In genomic region chr19:3261336-3261735, GRCm38 (mm10) we compare ENCODE assay signal across 16 mouse cellular contexts. TPM values are rescaled to one million over a fixed set of nuclear protein-coding genes. Genes with fewer than 3 reads are reported as not detected.
DNase-seq lines count a peak whose midpoint lies in the region; ATAC-seq and TF ChIP-seq lines count a peak whose summit lies in the region.
"Had no signal": no experiment of that assay in that cellular context is flagged by ENCODE, and none has a peak within 500 bp of the region (broad histone marks: within the 10 kb centered on the region; RNA-seq: fewer than 3 reads in every experiment).

No protein-coding gene starts in this region.

- ATAC-seq in forebrain, embryonic 13.5 days: no peak
- 0 out of 2 replicates have a peak, but pooled peaks have one; percentile 32 for ATAC-seq in heart, embryonic 15.5 days (replicated peaks; ENCODE audit: insufficient number of reproducible peaks, insufficient read depth, low FRiP score, low read depth)
- ATAC-seq in liver, postnatal 0 days: no peak
- no peak for ATAC-seq in erythroid progenitor cell, adult 5-6 weeks (replicated peaks; ENCODE audit: low FRiP score, poor library complexity, severe bottlenecking)
- ATAC-seq: intestine, embryonic 16.5 days; midbrain, embryonic 16.5 days had no signal

- H3K9me3 ChIP-seq in forebrain, embryonic 10.5 days: no peaks in the 10 kb centered on the region
- no peaks in the 10 kb centered on the region for H3K9me3 ChIP-seq in forebrain, embryonic 13.5 days (replicated peaks)
- H3K9me3 ChIP-seq in heart, embryonic 15.5 days (replicated peaks): no peaks in the 10 kb centered on the region
- H3K9me3 ChIP-seq in liver, postnatal 0 days (ENCODE audit: low read length): no peaks in the 10 kb centered on the region
- no peaks in the 10 kb centered on the region for H3K9me3 ChIP-seq in embryonic facial prominence, embryonic 10.5 days

- no peak overlapping the region for H3K9ac ChIP-seq in forebrain, embryonic 13.5 days
- H3K9ac ChIP-seq in heart, embryonic 15.5 days: no peak overlapping the region
- H3K9ac ChIP-seq in liver, postnatal 0 days (replicated peaks): no peak overlapping the region

- intact Hi-C loops in heart, postnatal 25 days (cut with DNase I): no loop called here

- peak; percentile 13 for DNase-seq in forebrain, embryonic 10.5 days (ENCODE audit: extremely low spot score, low spot score)
- no peak for DNase-seq in heart, postnatal 25 days (ENCODE audit: low spot score)
- DNase-seq in liver, postnatal 0 days: peak; percentile 11
- DNase-seq in liver: no peak
- peak; percentile 6 for DNase-seq in embryonic facial prominence, embryonic 10.5 days (ENCODE audit: low spot score)
- DNase-seq: adrenal gland, postnatal 25 days; cerebellum, adult 11 months; gastrocnemius, postnatal 10 days; lung, adult 18-20 months; right cerebral cortex, postnatal 4 days had no signal

- H3K4me3 ChIP-seq in forebrain, embryonic 10.5 days: no peak overlapping the region
- H3K4me3 ChIP-seq in forebrain, embryonic 13.5 days: no peak overlapping the region
- no peak overlapping the region for H3K4me3 ChIP-seq in heart, embryonic 15.5 days
- no peak overlapping the region for H3K4me3 ChIP-seq in liver, postnatal 0 days (ENCODE audit: low read depth, low read length)
- H3K4me3 ChIP-seq in embryonic facial prominence, embryonic 10.5 days: no peak overlapping the region

- TF ChIP-seq EP300 in liver, postnatal 0 days (IDR thresholded peaks at IDR 0.05; ENCODE audit: low read depth): no peak

- H3K4me1 ChIP-seq in forebrain, embryonic 10.5 days: no peaks in the 10 kb centered on the region
- no peaks in the 10 kb centered on the region for H3K4me1 ChIP-seq in forebrain, embryonic 13.5 days
- H3K4me1 ChIP-seq in heart, embryonic 15.5 days (replicated peaks): no peaks in the 10 kb centered on the region
- H3K4me1 ChIP-seq in liver, postnatal 0 days (ENCODE audit: insufficient read depth): no peaks in the 10 kb centered on the region
- H3K4me1 ChIP-seq in embryonic facial prominence, embryonic 10.5 days: no peaks in the 10 kb centered on the region

- no peak for TF ChIP-seq CTCF in liver, postnatal 0 days (IDR thresholded peaks at IDR 0.05; ENCODE audit: low read depth)

- H3K27me3 ChIP-seq in forebrain, embryonic 10.5 days (ENCODE audit: poor library complexity, severe bottlenecking): no peaks in the 10 kb centered on the region
- H3K27me3 ChIP-seq in forebrain, embryonic 13.5 days: no peaks in the 10 kb centered on the region
- no peaks in the 10 kb centered on the region for H3K27me3 ChIP-seq in heart, embryonic 15.5 days
- H3K27me3 ChIP-seq in liver, postnatal 0 days (ENCODE audit: insufficient read depth, low read length): no peaks in the 10 kb centered on the region
- H3K27me3 ChIP-seq in embryonic facial prominence, embryonic 10.5 days (replicated peaks; ENCODE audit: low read depth, poor library complexity, severe bottlenecking): no peaks in the 10 kb centered on the region
- H3K27me3 ChIP-seq: CH12.LX had no signal

- 95% methylated on average over 7 of the region's 7 CpGs for WGBS in forebrain, embryonic 10.5 days
- WGBS in forebrain, embryonic 13.5 days: 95% methylated on average over 7 of the region's 7 CpGs
- 86% methylated on average over 7 of the region's 7 CpGs for WGBS in heart, embryonic 15.5 days
- WGBS in liver, postnatal 0 days (ENCODE audit: insufficient replicate concordance): 90% methylated on average over 7 of the region's 7 CpGs
- 92% methylated on average over 7 of the region's 7 CpGs for WGBS in embryonic facial prominence, embryonic 10.5 days

- no peak overlapping the region for H3K27ac ChIP-seq in forebrain, embryonic 10.5 days
- H3K27ac ChIP-seq in forebrain, embryonic 13.5 days: no peak overlapping the region
- no peak overlapping the region for H3K27ac ChIP-seq in heart, embryonic 15.5 days
- H3K27ac ChIP-seq in liver, postnatal 0 days (ENCODE audit: low read depth): no peak overlapping the region
- no peak overlapping the region for H3K27ac ChIP-seq in embryonic facial prominence, embryonic 10.5 days (replicated peaks)

- H3K36me3 ChIP-seq in forebrain, embryonic 10.5 days (replicated peaks): peaks cover 68% of the 10 kb centered on the region
- peaks cover 66% of the 10 kb centered on the region for H3K36me3 ChIP-seq in forebrain, embryonic 13.5 days (ENCODE audit: poor library complexity, severe bottlenecking)
- H3K36me3 ChIP-seq in heart, embryonic 15.5 days: peaks cover 33% of the 10 kb centered on the region
- peaks cover 28% of the 10 kb centered on the region for H3K36me3 ChIP-seq in liver, postnatal 0 days (replicated peaks; ENCODE audit: insufficient read depth, low read length)
- H3K36me3 ChIP-seq in embryonic facial prominence, embryonic 10.5 days (replicated peaks): peaks cover 68% of the 10 kb centered on the region

- no peak overlapping the region for H3K4me2 ChIP-seq in forebrain, embryonic 13.5 days
- no peak overlapping the region for H3K4me2 ChIP-seq in heart, embryonic 15.5 days
- no peak overlapping the region for H3K4me2 ChIP-seq in liver, postnatal 0 days (ENCODE audit: low read depth, low read length)

RNA-seq across cellular contexts. Expression of gene Mrpl21, which starts 21.4 kb away (rescaled TPM):
- 137 and 145 TPM in 2 replicates for polyA plus RNA-seq in forebrain, embryonic 10.5 days (2016; fragmentation: Nextera tagmentation; extraction: Ambion mirVana)
- 127 and 133 TPM in 2 replicates for polyA plus RNA-seq in forebrain, embryonic 13.5 days (2015; fragmentation: Nextera tagmentation; extraction: Ambion mirVana)
- polyA plus RNA-seq in heart, embryonic 15.5 days (2015; fragmentation: Nextera tagmentation; extraction: Ambion mirVana): 83.5 and 94.8 TPM in 2 replicates
- total RNA-seq in heart, postnatal 25 days (2021): 10 to 100 TPM; 93.9 to 96.1 TPM
- polyA plus RNA-seq in liver, postnatal 0 days (2015; fragmentation: Nextera tagmentation; extraction: Ambion mirVana): 43.9 and 45.5 TPM in 2 replicates
- 143 and 148 TPM in 2 replicates for polyA plus RNA-seq in embryonic facial prominence, embryonic 10.5 days (2016; fragmentation: Nextera tagmentation; extraction: Ambion mirVana)
- total RNA-seq in erythroid progenitor cell, adult 5-6 weeks (2015; ENCODE audit: low replicate concordance): 29.2 and 33.5 TPM in 2 replicates
- 13.6 and 30.7 TPM in 2 replicates for total RNA-seq in erythroid progenitor cell, adult 5-6 weeks (2017; ENCODE audit: low replicate concordance)

RNA-seq across cellular contexts. Expression of gene Ighmbp2, which starts 21.5 kb away (rescaled TPM):
- 11.4 and 11.5 TPM in 2 replicates for polyA plus RNA-seq in forebrain, embryonic 10.5 days (2016; fragmentation: Nextera tagmentation; extraction: Ambion mirVana)
- 10.6 and 12.3 TPM in 2 replicates for polyA plus RNA-seq in forebrain, embryonic 13.5 days (2015; fragmentation: Nextera tagmentation; extraction: Ambion mirVana)
- 5.3 and 7.0 TPM in 2 replicates for polyA plus RNA-seq in heart, embryonic 15.5 days (2015; fragmentation: Nextera tagmentation; extraction: Ambion mirVana)
- 1 to 10 TPM; 2.4 to 2.8 TPM for total RNA-seq in heart, postnatal 25 days (2021)
- 1.4 and 1.8 TPM in 2 replicates for polyA plus RNA-seq in liver, postnatal 0 days (2015; fragmentation: Nextera tagmentation; extraction: Ambion mirVana)
- polyA plus RNA-seq in embryonic facial prominence, embryonic 10.5 days (2016; fragmentation: Nextera tagmentation; extraction: Ambion mirVana): 12.3 and 13.8 TPM in 2 replicates
- 0.42 and 1.1 TPM in 2 replicates for total RNA-seq in erythroid progenitor cell, adult 5-6 weeks (2015; ENCODE audit: low replicate concordance)
- 1.0 and 1.7 TPM in 2 replicates for total RNA-seq in erythroid progenitor cell, adult 5-6 weeks (2017; ENCODE audit: low replicate concordance)

Comparison
In these comparisons a context has a peak if more than half of its experiments do, and no peak if none do; other contexts are left out.
1. DNase-seq: peak in forebrain, embryonic 10.5 days (single experiment), liver, postnatal 0 days (single experiment) and embryonic facial prominence, embryonic 10.5 days (single experiment); none in heart, postnatal 25 days (single experiment) and liver (single experiment).